Mouse (Mus musculus) embryonic facial prominence, embryonic 11.5 days (tissue): ENCODE results near the gene Shpk. TPM values are rescaled to one million over a fixed set of nuclear protein-coding genes. Genes with fewer than 3 reads are reported as not detected.

Experiments used
- ATAC-seq: fragments of 200-750 bp; cut with Nextera tagmentation; replicated peaks from 2 replicates; pipeline ENCODE4 v1.8.0; 2017; ENCODE audit warnings: low read depth; ENCODE audit not compliant: insufficient number of reproducible peaks, low FRiP score, low TSS enrichment
- DNase-seq: peaks from one replicate; pipeline ENCODE4 v3.0.0-alpha.2; 2015; ENCODE audit warnings: low spot score
- H3K27ac ChIP-seq: fragments of 300-500 bp; sonication (generic); replicated peaks from 2 replicates; pipeline ENCODE4 v1.5.1; 2014; ENCODE audit warnings: mild to moderate bottlenecking, low read depth, low read length, control low read depth
- H3K27me3 ChIP-seq: fragments of 300-500 bp; sonication (generic); 2 replicates; pipeline ENCODE4 v1.6.1; 2014; ENCODE audit warnings: mild to moderate bottlenecking, low read length, moderate library complexity, mixed read lengths; ENCODE audit not compliant: control insufficient read depth, insufficient read depth
- H3K36me3 ChIP-seq: fragments of 300-500 bp; sonication (generic); replicated peaks from 2 replicates; pipeline ENCODE4 v1.6.1; 2014; ENCODE audit warnings: low read depth, mild to moderate bottlenecking, low read length, moderate library complexity, mixed read lengths; ENCODE audit not compliant: control insufficient read depth, insufficient read depth
- H3K4me1 ChIP-seq: fragments of 300-500 bp; sonication (generic); 2 replicates; pipeline ENCODE4 v1.6.1; 2014; ENCODE audit warnings: low read length, mixed read lengths; ENCODE audit not compliant: control insufficient read depth, insufficient read depth
- H3K4me2 ChIP-seq: fragments of 300-500 bp; sonication (generic); 2 replicates; pipeline ENCODE4 v1.6.1; 2014; ENCODE audit warnings: low read depth, mild to moderate bottlenecking, control low read depth, low read length, moderate library complexity
- H3K4me3 ChIP-seq: fragments of 300-500 bp; sonication (generic); 2 replicates; pipeline ENCODE4 v1.5.1; 2014; ENCODE audit warnings: low read depth, low read length, control low read depth
- H3K9ac ChIP-seq: fragments of 300-500 bp; sonication (generic); replicated peaks from 2 replicates; pipeline ENCODE4 v1.6.1; 2014; ENCODE audit warnings: mild to moderate bottlenecking, control low read depth, low read length
- H3K9me3 ChIP-seq: fragments of 300-500 bp; sonication (generic); replicated peaks from 2 replicates; pipeline ENCODE4 v1.6.1; 2016; ENCODE audit warnings: mild to moderate bottlenecking, low read length, inconsistent platforms, mixed read lengths; ENCODE audit not compliant: control insufficient read depth
- WGBS: fragments of 180-500 bp; shearing (Covaris S2); extraction: QIAGEN DNeasy Blood & Tissue Kit; methylation state at CpG from one replicate; pipeline ENCODE4 v1.1.7; 2014; 5-methylcytosine and 5-hydroxymethylcytosine counted together
- polyA plus RNA-seq: library from polyadenylated mRNA; unstranded; fragments of >200 nt; fragmentation: Nextera tagmentation; extraction: Ambion mirVana; gene quantifications from 2 replicates; pipeline ENCODE4 v1.2.1, GENCODE M21; 2014

The Shpk gene
- polyA plus RNA-seq, 1 experiment from 2014 or later, result 1.0 TPM

GRCm38 (mm10) chr11:73201597-73201996 is 2.3 kb downstream of the Shpk start:
- H3K27ac ChIP-seq, result no peak overlapping the region
- H3K4me2 ChIP-seq, result no peak overlapping the region
- H3K9me3 ChIP-seq, result no peaks in the 10 kb centered on the region
- no peak overlapping the region for H3K4me3 ChIP-seq
- WGBS, result 28% methylated on average over 4 of the region's 4 CpGs
- H3K4me1 ChIP-seq, result no peaks in the 10 kb centered on the region
- no peaks in the 10 kb centered on the region for H3K36me3 ChIP-seq
- no peaks in the 10 kb centered on the region for H3K27me3 ChIP-seq
- no peak for DNase-seq
- H3K9ac ChIP-seq, result no peak overlapping the region
- ATAC-seq, result no peak

- H3K36me3 ChIP-seq, result no peaks in the 10 kb centered on the region
- no peaks in the 10 kb centered on the region for H3K27me3 ChIP-seq
- no peak overlapping the region for H3K27ac ChIP-seq
- WGBS, result 84% methylated on average over 8 of the region's 8 CpGs
- no peak overlapping the region for H3K9ac ChIP-seq
- H3K4me2 ChIP-seq, result no peak overlapping the region
- no peaks in the 10 kb centered on the region for H3K4me1 ChIP-seq
- H3K4me3 ChIP-seq, result no peak overlapping the region
- DNase-seq, result no peak
- H3K9me3 ChIP-seq, result no peaks in the 10 kb centered on the region
- no peak for ATAC-seq
These were observed 4.6 kb downstream of the Shpk start for GRCm38 (mm10) chr11:73203895-73204294.

- WGBS, result 51% methylated on average over 7 of the region's 7 CpGs
- Histone ChIP-seq H3K27ac (no peak overlapping the region), H3K4me2 (no peak overlapping the region), H3K9me3 (no peaks in the 10 kb centered on the region), H3K4me1 (no peaks in the 10 kb centered on the region), H3K27me3 (no peaks in the 10 kb centered on the region), H3K9ac (no peak overlapping the region), H3K36me3 (no peaks in the 10 kb centered on the region), H3K4me3 (no peak overlapping the region)
- no peak for DNase-seq
- no peak for ATAC-seq
These were observed 5.9 kb downstream of the Shpk start for GRCm38 (mm10) chr11:73205194-73205593.

GRCm38 (mm10) chr11:73207621-73208020 is 8.4 kb downstream of the Shpk start:
- ATAC-seq, result no peak
- no peaks in the 10 kb centered on the region for H3K4me1 ChIP-seq
- H3K4me2 ChIP-seq, result no peak overlapping the region
- no peaks in the 10 kb centered on the region for H3K36me3 ChIP-seq
- H3K9me3 ChIP-seq, result no peaks in the 10 kb centered on the region
- H3K9ac ChIP-seq, result no peak overlapping the region
- 74% methylated on average over 2 of the region's 2 CpGs for WGBS
- H3K27me3 ChIP-seq, result no peaks in the 10 kb centered on the region
- DNase-seq, result no peak
- H3K4me3 ChIP-seq, result no peak overlapping the region
- no peak overlapping the region for H3K27ac ChIP-seq

GRCm38 (mm10) chr11:73213956-73214355 is 14.7 kb downstream of the Shpk start:
- Histone ChIP-seq H3K4me3 (no peak overlapping the region), H3K27me3 (no peaks in the 10 kb centered on the region), H3K9ac (no peak overlapping the region), H3K27ac (no peak overlapping the region), H3K4me1 (no peaks in the 10 kb centered on the region), H3K9me3 (no peaks in the 10 kb centered on the region), H3K36me3 (no peaks in the 10 kb centered on the region), H3K4me2 (no peak overlapping the region)
- 78% methylated on average over 3 of the region's 3 CpGs for WGBS
- no peak for DNase-seq
- ATAC-seq, result no peak

GRCm38 (mm10) chr11:73219671-73220070 is 20.4 kb downstream of the Shpk start:
- no peaks in the 10 kb centered on the region for H3K9me3 ChIP-seq
- no peak for DNase-seq
- H3K27ac ChIP-seq, result no peak overlapping the region
- no peaks in the 10 kb centered on the region for H3K4me1 ChIP-seq
- no peaks in the 10 kb centered on the region for H3K36me3 ChIP-seq
- no peak overlapping the region for H3K4me3 ChIP-seq
- no peaks in the 10 kb centered on the region for H3K27me3 ChIP-seq
- 64% methylated on average over 2 of the region's 2 CpGs for WGBS
- ATAC-seq, result no peak
- H3K9ac ChIP-seq, result no peak overlapping the region
- H3K4me2 ChIP-seq, result no peak overlapping the region

- no peaks in the 10 kb centered on the region for H3K36me3 ChIP-seq
- no peaks in the 10 kb centered on the region for H3K27me3 ChIP-seq
- no peaks in the 10 kb centered on the region for H3K4me1 ChIP-seq
- DNase-seq, result no peak
- no peaks in the 10 kb centered on the region for H3K9me3 ChIP-seq
- H3K4me2 ChIP-seq, result no peak overlapping the region
- H3K9ac ChIP-seq, result no peak overlapping the region
- 94% methylated on average over 1 of the region's 1 CpGs for WGBS
- H3K4me3 ChIP-seq, result no peak overlapping the region
- H3K27ac ChIP-seq, result no peak overlapping the region
- no peak for ATAC-seq
These were observed 21.4 kb downstream of the Shpk start for GRCm38 (mm10) chr11:73220651-73221050.

GRCm38 (mm10) chr11:73222846-73223245 is 23.6 kb downstream of the Shpk start:
- no peaks in the 10 kb centered on the region for H3K27me3 ChIP-seq
- no peaks in the 10 kb centered on the region for H3K4me1 ChIP-seq
- DNase-seq, result no peak
- H3K27ac ChIP-seq, result no peak overlapping the region
- no peaks in the 10 kb centered on the region for H3K36me3 ChIP-seq
- no peak overlapping the region for H3K9ac ChIP-seq
- H3K9me3 ChIP-seq, result no peaks in the 10 kb centered on the region
- WGBS, result 44% methylated on average over 5 of the region's 5 CpGs
- no peak for ATAC-seq
- no peak overlapping the region for H3K4me2 ChIP-seq
- no peak overlapping the region for H3K4me3 ChIP-seq
